Mouse (Mus musculus) lung, postnatal 14 days (tissue): ENCODE data around the gene Myrip.

Source experiments
- DNase-seq: peaks from one replicate; pipeline ENCODE4 v3.0.0; 2021

The Myrip gene

DNA sequence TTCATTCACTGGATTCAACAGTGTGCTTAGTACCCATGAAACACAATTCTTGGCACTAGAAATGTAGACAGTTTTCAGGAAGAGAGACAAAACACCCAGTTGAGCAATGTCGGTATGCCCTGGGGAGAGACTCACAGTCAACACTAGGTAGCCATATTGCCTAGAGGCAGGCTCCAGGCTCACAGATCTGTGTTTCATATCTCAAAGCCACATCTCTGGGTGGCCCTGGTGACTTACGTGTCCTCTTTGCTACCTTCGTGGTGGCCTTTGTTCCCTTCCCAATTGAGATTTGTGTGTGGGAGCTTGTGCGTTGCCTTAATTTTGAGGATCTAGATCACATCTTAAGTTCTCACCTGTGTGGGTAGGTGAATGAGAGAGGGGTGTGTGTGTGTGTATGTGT is 181.1 kb downstream of the Myrip start:
- no peak for DNase-seq

DNA sequence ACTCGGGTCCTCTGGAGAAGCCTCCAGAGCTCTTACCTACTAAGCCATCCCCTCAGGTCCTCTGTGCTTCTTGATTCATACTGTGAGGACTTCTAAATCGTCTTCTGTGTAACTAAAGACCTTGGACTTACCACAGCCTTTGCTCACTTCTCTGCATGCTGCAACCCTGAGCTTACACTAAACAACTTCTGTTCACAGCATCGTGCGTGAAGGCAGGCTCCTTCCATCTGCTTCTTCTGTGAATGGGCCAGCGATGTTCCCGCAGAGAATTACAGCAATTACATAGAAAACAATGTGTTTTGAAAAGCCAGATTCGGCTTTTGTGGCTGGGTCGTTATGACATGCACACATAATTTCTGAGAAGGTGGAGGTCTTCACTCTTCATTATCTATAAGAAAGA is 181.8 kb downstream of the Myrip start:
- DNase-seq = no peak

DNA sequence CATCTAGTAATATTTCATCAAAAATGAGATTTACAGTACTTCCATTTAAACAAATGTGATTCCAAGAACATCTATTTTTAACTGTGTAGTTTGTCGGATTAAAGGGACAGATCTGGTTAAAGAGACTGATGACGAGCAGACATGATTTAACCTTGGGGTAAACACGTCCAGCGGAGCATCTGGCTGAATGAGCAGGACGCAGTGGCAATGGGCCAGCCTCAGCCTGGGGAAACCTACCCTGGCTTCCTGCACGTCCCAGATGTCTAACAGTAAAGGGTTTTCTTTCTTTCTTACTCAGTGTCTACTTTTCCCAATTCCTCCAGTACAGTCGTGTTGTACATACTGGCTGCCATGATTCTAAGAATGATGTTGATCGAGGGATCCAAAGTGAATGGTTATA is 185.8 kb downstream of the Myrip start:
- DNase-seq = no peak

DNA sequence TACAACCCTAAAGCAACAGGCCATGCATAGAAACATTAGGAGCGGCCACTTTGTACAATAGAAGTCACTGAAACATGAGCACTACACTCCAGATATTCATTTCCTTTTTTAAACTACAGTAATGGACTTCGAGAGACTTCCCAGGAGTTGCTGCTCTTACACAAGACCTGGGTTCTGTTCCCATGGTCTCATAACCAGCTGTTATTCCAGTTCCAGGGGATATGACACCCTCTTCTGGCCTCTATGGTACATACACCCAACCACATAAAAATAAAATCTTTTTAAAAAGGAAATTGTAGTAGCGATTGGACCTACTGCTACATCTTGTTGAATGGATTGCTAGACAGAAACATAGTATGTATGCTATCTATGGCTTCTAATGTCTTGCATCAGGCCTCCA is 190.2 kb downstream of the Myrip start:
- no peak for DNase-seq

DNA sequence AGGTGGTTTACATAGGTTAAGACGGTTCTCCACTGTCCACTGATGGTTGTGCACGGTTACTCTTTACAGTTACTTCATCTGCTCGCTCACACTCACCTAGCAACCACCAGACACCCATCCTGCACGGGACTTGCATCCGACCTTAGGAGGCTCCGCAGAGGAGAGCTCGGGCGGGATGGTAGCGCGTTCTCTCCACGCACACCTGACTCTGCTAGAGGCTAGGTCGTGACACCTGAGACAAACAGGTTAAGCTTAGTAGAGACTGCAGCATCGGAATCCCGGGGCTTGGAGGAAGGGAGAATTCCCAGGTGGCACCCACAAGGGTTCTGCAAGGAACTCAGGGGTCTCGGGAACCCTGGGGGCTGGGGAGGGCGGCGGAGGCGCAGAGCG is 190.7 kb downstream of the Myrip start, which contains the start of gene Eif1b:
Eif1b (plus strand) TSS at position 223 of the 390 bp plus-strand sequence.
- no peak for DNase-seq

DNA sequence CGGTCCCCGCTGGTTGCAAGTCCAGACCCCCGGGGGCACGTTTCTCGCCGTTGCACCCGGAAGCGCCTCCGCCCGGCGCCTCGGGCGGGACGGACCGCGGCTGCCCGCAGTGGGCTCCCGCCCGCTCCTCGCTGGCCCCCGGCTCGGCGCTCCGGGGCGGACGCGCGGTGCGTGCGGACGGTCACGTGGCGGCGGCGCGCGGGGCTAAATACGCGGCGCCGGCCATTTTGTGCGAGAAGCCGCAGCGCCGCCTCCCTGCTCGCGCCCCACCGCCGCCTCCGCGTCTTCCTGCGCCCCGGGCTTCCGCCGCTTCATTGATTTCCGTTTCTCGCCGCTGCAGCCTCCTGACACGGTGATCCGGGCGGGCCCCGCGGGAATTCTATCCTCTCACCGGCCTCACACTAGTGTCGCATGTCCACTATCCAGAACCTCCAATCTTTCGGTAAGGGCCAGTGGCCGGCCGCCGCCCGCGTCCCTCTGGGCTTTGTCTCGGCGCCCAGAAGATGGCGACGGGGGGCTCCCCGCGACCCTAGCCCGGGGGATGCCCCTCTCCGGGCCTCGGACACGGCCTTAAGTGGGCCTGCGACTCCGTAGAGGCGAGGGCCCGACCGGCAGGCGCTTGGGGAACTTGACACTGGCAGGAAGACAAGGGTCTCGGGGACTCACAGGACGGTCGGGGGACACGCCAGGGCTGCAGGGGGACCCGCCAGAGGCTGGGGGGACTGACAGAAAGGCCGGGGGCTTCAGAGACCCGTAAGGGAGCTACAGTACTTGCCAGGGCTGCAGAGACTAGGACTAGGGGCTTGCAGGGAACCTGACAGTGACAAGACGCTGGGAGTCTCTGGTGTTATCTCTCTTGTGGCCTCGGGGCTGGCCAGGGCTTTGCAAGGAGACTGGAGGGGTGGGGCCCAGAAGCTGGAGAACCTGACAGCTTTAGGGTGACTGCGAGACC is 191.4 kb downstream of the Myrip start:
- peak; percentile 81 for DNase-seq

DNA sequence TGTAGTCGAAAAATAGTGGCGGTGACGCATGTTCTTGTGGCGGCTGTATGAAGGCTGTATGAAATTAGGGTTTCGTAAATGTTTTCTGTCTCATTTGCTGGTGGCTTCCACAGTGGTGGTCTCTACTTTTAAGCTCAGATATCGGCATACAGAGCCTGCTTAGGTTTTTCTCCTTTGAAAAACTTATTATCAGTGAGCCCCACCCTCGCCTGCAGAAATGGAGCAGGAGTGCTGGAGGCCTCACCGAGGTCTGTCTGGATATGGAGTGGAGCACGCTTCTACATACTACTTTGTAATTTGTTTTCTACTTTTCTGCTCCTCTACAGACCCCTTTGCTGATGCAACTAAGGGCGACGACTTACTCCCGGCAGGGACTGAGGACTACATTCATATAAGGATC is 192.5 kb downstream of the Myrip start:
- no peak for DNase-seq

DNA sequence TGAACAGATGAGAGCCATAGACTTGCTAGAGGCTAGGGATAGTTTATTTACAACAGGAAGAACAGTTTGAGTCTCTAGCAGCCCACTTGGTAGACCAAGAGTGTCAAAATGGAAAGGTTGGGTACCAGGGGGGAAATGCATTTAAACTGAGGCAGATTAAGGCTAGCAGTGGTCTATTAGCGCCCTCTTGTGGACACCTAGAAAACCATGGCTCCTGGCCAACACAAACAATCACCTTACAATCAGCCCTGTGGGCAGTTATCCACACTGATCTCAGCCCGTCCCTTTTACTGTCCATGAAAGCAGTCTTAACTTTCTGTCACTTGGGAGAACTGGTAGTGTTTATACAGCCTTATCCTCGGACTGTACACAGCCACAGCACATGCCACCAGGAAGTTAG is 195.4 kb downstream of the Myrip start:
- peak; percentile 76 for DNase-seq

DNA sequence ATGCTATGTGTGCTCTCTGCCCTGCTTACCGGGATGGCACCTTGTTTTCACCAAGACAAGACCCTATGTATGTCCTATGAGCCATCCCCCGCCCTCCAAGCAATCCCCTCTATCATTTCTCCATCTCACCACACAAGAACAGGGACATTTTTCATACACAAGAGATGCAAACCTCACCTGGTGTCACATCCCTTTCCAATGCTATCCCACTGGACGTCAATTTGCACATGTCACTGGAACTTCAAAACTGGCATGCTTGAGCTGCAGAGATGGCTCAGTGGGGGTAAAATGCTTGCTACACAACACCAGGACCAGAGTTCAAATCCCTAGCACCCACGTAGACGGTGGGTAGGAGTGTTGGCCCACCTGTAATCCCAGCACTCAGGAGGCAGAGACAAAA is 196.7 kb downstream of the Myrip start:
- DNase-seq = no peak

DNA sequence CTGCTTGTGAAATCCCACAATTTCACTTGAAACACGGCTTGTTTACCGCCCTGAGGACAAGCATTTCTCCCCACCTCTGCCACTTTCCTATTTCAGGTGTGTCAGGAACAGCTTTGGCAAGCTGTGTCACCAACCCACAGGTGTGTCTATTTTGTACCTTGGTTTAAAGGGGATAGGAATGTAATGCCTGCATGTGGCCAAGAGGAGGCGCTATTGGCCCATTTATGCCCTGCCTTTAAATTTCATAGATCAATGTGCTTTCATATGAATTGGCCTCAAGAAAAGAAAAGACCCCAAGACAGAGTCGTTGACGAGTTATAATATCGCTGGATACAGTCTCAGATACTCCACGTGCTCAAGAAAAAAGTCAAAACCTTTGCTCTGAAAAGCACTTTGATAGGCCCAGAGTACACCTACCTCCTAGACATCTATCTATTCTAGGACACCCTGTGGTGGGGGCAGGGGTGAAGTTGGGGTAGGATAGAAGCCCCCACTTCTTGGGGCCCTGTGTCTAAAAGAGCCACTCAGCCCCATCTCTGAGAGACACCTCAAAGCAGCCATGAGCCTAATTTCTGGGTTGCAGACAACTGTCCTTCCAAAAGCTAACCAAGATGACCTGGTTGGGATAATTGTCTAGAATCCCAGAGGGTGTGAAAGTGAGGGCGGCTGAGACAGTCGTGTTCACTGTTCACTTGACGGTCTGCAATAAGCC is 200.0 kb downstream of the Myrip start:
- no peak for DNase-seq

DNA sequence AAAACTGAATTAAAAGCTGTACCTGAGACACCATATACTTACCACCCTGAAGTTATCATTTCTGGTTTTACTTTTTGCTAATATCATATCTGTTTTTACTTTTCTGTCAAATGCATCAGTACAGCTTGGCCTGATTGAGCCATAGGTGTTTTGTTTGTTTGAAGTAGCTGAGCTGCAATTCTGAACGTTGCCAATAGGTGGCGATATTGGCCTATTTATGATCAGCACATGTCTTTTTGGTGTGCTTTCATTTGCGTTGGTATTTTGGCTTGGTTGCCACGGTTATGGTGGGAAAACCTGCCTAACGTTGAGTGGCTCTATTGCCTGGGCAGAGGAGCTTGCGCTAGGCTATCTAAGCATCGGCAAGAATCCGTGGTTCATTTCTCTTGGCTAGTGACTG is 200.7 kb downstream of the Myrip start:
- peak; percentile 82 for DNase-seq

DNA sequence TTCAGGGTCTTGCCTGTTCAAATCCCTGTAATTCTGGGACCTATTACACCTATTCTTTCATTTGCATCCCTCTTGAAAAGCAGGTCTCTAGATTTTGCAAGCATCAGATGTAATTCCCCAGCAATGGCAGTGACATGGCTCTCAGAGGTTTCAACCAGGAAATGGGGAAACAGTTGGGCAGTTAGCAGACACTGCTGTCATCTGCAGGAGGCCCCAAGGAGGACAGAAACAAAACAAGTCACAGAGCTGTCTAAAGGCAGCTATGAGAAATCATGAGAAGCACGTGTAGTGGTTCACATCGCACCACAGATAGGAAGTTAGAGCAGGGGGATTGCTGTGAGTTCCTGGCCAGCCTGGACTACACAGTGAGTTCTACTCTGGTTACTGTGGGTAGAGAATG is 203.1 kb downstream of the Myrip start:
- no peak for DNase-seq

DNA sequence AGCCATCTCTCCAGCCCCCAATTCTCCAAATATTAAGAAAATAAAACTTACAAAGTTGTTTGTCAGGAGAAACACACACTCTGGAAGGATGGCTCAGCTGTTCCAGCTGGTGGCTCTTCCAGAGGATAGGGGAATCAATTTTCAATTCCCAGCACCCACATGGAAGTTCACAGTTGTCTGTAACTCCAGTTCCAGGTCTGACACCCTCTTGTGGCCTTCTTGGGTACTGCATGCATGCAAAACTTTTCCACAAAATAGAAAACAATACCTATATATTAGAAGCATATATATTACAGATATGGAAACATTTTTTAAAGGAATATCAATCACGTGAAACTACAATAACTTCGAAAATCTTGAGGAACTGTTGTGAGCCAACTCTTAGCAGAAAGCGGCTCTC is 210.5 kb downstream of the Myrip start:
- peak; percentile 54 for DNase-seq

DNA sequence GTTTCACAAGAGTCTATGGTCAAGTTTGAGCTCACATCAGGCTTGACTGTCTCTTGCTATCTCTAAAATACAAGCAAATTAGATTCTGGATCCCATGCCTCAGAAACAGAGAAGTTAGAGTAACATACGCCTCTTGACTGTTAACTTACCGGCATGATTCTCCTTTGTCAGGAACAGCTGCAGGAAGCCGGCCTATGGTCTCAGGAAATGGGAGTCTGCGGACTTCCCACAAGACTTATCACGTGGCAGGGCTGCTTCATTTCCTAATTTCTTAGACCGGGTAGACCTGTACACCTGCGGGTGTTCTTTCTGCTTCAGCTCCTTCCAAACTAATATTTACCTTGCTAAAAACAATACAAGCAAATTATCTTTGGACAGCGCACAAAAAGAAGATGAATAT is 215.4 kb downstream of the Myrip start:
- no peak for DNase-seq

DNA sequence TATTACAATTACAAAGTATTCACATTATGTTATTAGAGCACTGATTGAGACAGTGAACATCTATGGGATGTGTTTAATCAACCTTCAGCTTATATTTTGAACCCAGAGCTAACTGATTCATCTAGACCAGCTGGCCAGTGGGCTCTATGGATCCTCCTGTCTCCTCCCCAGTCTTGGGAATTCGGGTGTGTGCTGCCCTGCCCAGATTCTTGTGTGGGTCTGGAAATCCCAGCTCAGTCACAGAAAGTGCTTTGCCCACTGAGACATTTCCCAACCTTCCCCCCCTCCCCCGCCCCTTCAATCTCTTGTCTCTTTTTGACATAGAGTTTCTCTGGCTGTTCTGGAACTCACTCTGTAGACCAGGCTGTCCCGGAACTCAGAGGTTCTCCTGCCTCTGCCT is 217.6 kb downstream of the Myrip start:
- no peak for DNase-seq

DNA sequence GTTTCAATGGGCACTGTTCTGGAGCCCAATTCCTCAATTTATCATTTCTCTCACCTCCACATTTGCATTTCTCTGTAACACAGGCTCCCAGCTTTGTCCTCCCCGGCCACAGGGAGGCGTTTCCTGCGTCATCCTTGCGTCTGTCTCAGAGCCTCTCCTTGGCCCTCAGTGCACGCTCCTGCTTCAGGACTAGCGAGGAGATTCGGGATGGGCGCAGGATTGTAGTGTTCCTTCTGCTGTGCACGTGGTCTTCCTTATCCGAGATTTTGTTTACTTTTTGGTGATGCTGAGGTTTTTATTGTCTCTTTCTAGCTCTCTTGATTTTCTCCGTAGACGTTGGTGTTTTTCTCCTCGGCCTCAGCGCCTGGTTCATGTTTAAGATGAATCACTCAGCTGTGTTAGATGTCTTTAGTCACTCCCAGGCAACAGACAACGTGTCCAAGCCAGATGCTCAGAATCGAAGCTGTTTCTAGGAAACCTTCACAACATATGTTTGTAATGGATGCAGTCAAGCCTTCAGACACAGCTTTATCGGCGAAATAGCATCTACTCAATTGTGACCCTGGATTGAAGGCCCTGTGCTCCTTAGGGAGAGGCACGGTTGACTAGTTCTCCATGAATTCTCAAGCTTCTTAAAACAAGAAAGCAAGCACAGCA is 218.3 kb downstream of the Myrip start:
- DNase-seq = no peak

DNA sequence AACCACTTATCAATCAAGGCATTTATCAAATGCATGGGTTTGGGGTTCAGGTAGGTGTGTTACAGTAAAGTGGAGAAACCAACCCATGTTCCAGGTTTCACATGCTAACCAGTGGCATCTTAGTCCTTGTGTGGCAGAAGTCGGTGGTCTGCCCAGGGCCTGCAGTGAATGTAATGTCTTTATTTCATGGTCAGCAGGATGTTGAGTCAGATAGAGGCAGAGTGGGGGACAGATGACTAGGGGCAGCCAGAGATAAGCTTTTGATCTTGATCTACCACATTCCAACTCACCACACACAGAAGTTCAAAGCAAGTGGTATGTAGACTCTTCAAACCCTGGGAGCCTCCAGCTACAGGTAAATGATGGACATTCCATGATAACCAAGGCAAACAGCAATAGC is 219.8 kb downstream of the Myrip start:
- DNase-seq = no peak
